Mouse (Mus musculus): ENCODE results near the gene Polr2j. TPM values are rescaled to one million over a fixed set of nuclear protein-coding genes. Genes with fewer than 3 reads are reported as not detected.

Polr2j gene
- total and polyA plus RNA-seq, 3 experiments, result 117 to 160 (median 137) TPM

GRCm38 (mm10) chr5:136116784-136117112 is 317 bp downstream of the Polr2j start:
- Histone ChIP-seq H3K4me1 (ENCODE audit: control insufficient read depth in 1 of 2, insufficient read depth in 2 of 2) (peaks cover 10 to 28% of the 10 kb centered on the region in 2 experiments; a peak in 3 of 4 replicates), H3K27me3 (replicated peaks) (peaks cover 1% of the 10 kb centered on the region), H3K9me3 (replicated peaks; ENCODE audit: low read length) (no peaks in the 10 kb centered on the region), H3K27ac (ENCODE audit: insufficient read depth, low read depth) (no peak overlapping the region), H3K79me2 (replicated peaks; ENCODE audit: control insufficient read depth, extremely low read depth, insufficient read depth, poor library complexity, severe bottlenecking) (peaks cover 21% of the 10 kb centered on the region), H3K36me3 (replicated peaks in 1 of 2; ENCODE audit: control insufficient read depth in 1 of 2, insufficient read depth in 1 of 2, low read length in 1 of 2) (peaks cover 18 to 41% of the 10 kb centered on the region in 2 experiments), H3K4me2 (ENCODE audit: insufficient read depth, low read depth, poor library complexity, severe bottlenecking) (peak overlapping the region; percentile 75), H3K9ac (ENCODE audit: insufficient read depth, low read depth) (peak overlapping the region; percentile 50), H3K4me3 (replicated peaks in 1 of 3; ENCODE audit: low read depth in 2 of 3, low read length in 2 of 3, poor library complexity in 1 of 3) (peak overlapping the region; percentile 73 to 93 (median 89))
- TF ChIP-seq GABPA (IDR thresholded peaks at IDR 0.05; ENCODE audit: insufficient replicate concordance, low read depth, low read length) (no peak), USF1 (IDR thresholded peaks at IDR 0.05; ENCODE audit: low read depth, low read length) (no peak), KAT2A (IDR thresholded peaks at IDR 0.05; ENCODE audit: insufficient replicate concordance, low read length) (no peak), ZMIZ1 (IDR thresholded peaks at IDR 0.05; ENCODE audit: low read depth, low read length) (0 out of 2 replicates have a peak, but pooled peaks have one; percentile 61), E2F4 (IDR thresholded peaks at IDR 0.05; ENCODE audit: insufficient replicate concordance, low read depth, low read length) (0 out of 2 replicates have a peak, but pooled peaks have one; percentile 1), MXI1 (IDR thresholded peaks at IDR 0.05; ENCODE audit: low read depth, low read length) (peak; percentile 12), RAD21 (IDR thresholded peaks at IDR 0.05; ENCODE audit: low read depth, low read length) (no peak), CTCF (conservative IDR thresholded peaks at IDR 0.05 in 1 of 2, IDR thresholded peaks at IDR 0.05 in 1 of 2; ENCODE audit: low read depth in 2 of 2, low read length in 2 of 2) (no peak), MAX (IDR thresholded peaks at IDR 0.05; ENCODE audit: low read length) (no peak), JUND (conservative IDR thresholded peaks at IDR 0.05; ENCODE audit: low read depth, low read length) (no peak), EP300 (IDR thresholded peaks at IDR 0.05; ENCODE audit: low read length) (no peak)
- in situ Hi-C loops (cut with MboI; ENCODE audit: low pct_ligation_motif_present, low pct_unique_long_range_greater_than_20kb, low sequenced_read_pairs) (no loop called here), dilution Hi-C loops (cut with MboI; ENCODE audit: extremely low pct_ligation_motif_present, extremely low pct_unique_long_range_greater_than_20kb, low sequenced_read_pairs) (no loop called here)
- no peak for DNase-seq (ENCODE audit: extremely low read depth)

DNA sequence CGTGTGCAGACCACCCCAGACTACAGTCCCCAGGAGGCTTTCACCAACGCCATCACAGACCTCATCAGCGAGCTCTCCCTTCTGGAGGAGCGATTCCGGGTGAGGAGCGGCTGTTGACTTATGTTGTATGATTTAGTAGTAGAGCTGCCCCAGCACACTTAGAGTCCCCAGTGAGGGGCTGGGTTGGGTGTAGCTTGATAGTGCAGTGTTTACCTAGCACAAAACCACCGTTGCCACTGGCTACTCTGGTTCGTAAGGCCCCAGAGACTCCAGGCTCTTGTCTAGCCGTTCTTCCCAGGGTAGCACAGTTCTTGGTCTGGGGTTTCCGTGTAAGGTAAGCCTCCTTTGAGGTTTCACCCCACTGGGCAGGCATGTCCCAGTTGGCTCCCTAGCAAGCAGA is 5.7 kb downstream of the Polr2j start:
- dilution Hi-C loops (cut with MboI; ENCODE audit: extremely low pct_ligation_motif_present, extremely low pct_unique_long_range_greater_than_20kb, low sequenced_read_pairs), result no loop called here

More for the DNA sequence above, 5.7 kb downstream of the Polr2j start:
- H3K27ac ChIP-seq (ENCODE audit: insufficient read depth, low read depth), result no peak overlapping the region
- no peak for DNase-seq (ENCODE audit: extremely low read depth)
- TF ChIP-seq NELFE (IDR thresholded peaks at IDR 0.05; ENCODE audit: low read depth, low read length) (no peak), NRF1 (IDR thresholded peaks at IDR 0.05; ENCODE audit: low read depth, low read length) (no peak), MEF2A (IDR thresholded peaks at IDR 0.05; ENCODE audit: borderline replicate concordance, low read depth, low read length) (no peak), E2F4 (IDR thresholded peaks at IDR 0.05; ENCODE audit: insufficient replicate concordance, low read depth, low read length) (no peak), SIN3A (IDR thresholded peaks at IDR 0.05; ENCODE audit: low read length) (no peak), POLR2AphosphoS2 (IDR thresholded peaks at IDR 0.05; ENCODE audit: low read depth, low read length) (no peak), ELF1 (IDR thresholded peaks at IDR 0.05; ENCODE audit: low read depth, low read length) (no peak), TBP (conservative IDR thresholded peaks at IDR 0.05; ENCODE audit: low read depth, low read length) (no peak), MAFK (IDR thresholded peaks at IDR 0.05; ENCODE audit: insufficient replicate concordance, low read length) (no peak)
- peaks cover 17% of the 10 kb centered on the region for H3K79me2 ChIP-seq (replicated peaks; ENCODE audit: control insufficient read depth, extremely low read depth, insufficient read depth, poor library complexity, severe bottlenecking)
- peaks cover 5 to 20% of the 10 kb centered on the region in 2 experiments; a peak in 2 of 4 replicates for H3K4me1 ChIP-seq (ENCODE audit: control insufficient read depth in 1 of 2, insufficient read depth in 2 of 2)
- in situ Hi-C loops (cut with MboI; ENCODE audit: low pct_ligation_motif_present, low pct_unique_long_range_greater_than_20kb, low sequenced_read_pairs), result no loop called here
- no peak overlapping the region for H3K9ac ChIP-seq (ENCODE audit: insufficient read depth, low read depth)
- peaks cover 57 to 91% of the 10 kb centered on the region in 2 experiments for H3K36me3 ChIP-seq (replicated peaks in 1 of 2; ENCODE audit: control insufficient read depth in 1 of 2, insufficient read depth in 1 of 2, low read length in 1 of 2)
- no peaks in the 10 kb centered on the region for H3K9me3 ChIP-seq (replicated peaks; ENCODE audit: low read length)
- no peak overlapping the region for H3K4me2 ChIP-seq (ENCODE audit: insufficient read depth, low read depth, poor library complexity, severe bottlenecking)
- no peak overlapping the region for H3K4me3 ChIP-seq (replicated peaks in 1 of 3; ENCODE audit: low read depth in 2 of 3, low read length in 2 of 3, poor library complexity in 1 of 3)
- no peaks in the 10 kb centered on the region for H3K27me3 ChIP-seq (replicated peaks)
